Mouse (Mus musculus): ENCODE results near the gene Adgre5. TPM values are rescaled to one million over a fixed set of nuclear protein-coding genes. Genes with fewer than 3 reads are reported as not detected.
A peak's percentile ranks its signal among the peaks of the same experiment; 100 is the strongest.

The Adgre5 gene
- polyA plus RNA-seq (2015; fragmentation: Nextera tagmentation; extraction: Ambion mirVana): 56.7 and 64.0 TPM in 2 replicates

DNA sequence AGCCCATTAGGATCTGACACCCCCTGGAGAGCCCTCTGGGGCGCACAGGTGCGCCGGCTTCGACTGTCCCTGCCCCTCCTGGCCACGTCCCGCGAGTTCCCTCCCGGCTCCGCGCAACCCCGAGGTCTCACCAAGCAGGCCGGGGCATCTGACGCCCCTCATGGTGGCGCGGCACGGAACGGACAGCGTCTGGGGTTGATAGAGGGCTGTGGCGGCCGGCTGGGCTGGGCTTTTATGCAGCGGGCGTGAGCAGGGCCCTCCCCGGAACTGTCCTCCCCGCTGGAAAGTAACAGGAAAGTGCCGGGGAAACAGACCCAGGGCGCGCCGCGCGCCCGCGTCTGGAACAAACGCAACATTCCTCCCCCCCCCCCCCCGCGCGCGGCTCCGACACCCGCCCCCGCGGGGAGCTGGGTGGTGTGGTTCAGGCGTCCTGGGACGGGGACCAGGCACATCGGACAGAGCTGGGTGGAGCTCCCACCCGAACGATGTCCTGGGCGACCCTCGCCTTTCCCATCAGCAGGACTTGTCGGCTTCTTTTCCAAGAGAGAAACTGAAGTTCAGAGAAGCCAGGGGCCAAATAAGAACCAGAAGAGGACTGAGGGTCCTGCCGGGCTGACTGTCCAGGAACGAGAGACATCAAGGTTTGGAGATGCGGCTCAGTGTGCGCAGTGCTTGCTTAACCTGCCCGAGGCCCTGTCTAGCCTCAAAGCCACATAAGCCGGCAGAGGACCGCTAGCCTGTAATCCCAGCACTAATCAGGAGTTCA is at the start of gene Adgre5:
Adgre5 (minus strand) TSS at position 351 of the 766 bp plus-strand sequence.
- Histone ChIP-seq H3K9me3 (no peaks in the 10 kb centered on the region), H3K27me3 (no peaks in the 10 kb centered on the region), H3K36me3 (no peaks in the 10 kb centered on the region), H3K4me2 (peak within 1 kb of the TSS; percentile 94), H3K4me1 (peaks cover 34% of the 10 kb centered on the region), H3K4me3 (peak within 1 kb of the TSS; percentile 65), H3K9ac (peak within 1 kb of the TSS; percentile 71), H3K27ac (peak within 1 kb of the TSS; percentile 90)
- peak; percentile 79 for ATAC-seq (ENCODE audit: borderline replicate concordance, extremely low read depth, low FRiP score, low TSS enrichment)
- 2% methylated on average over 43 of the region's 56 CpGs for WGBS

DNA sequence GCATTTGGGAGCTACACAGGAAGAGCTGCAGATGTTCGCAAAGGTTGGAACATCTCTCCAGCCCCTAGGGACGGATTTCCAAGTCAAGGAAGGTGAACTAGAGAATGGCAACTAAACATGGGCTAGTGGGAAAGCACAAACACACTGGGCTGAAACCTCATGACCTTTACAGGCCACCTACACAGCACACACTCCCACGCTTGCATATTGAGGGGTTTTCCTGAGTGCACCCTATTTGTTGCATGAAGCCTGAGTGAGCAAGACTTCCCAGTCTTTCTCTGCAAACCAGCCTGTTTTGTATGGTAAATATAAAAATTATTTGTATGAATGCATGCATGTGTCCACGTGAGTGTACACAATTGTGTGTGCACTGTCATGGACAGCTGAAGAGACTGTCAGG is 48.7 kb upstream of the Adgre5 start:
- H3K4me1 ChIP-seq: peaks cover 9% of the 10 kb centered on the region
- ATAC-seq (ENCODE audit: borderline replicate concordance, extremely low read depth, low FRiP score, low TSS enrichment): no peak
- H3K4me2 ChIP-seq: no peak overlapping the region
- no peaks in the 10 kb centered on the region for H3K36me3 ChIP-seq
- WGBS: 74% methylated on average over 4 of the region's 4 CpGs
- no peaks in the 10 kb centered on the region for H3K27me3 ChIP-seq
- no peak overlapping the region for H3K27ac ChIP-seq
- no peak overlapping the region for H3K9ac ChIP-seq
- H3K4me3 ChIP-seq: no peak overlapping the region
- no peaks in the 10 kb centered on the region for H3K9me3 ChIP-seq

- peak overlapping the region; percentile 80 for H3K27ac ChIP-seq
- no peak overlapping the region for H3K9ac ChIP-seq
- H3K36me3 ChIP-seq: no peaks in the 10 kb centered on the region
- H3K4me2 ChIP-seq: no peak overlapping the region
- peak; percentile 64; the same call in 1 of the 2 replicates for ATAC-seq (ENCODE audit: borderline replicate concordance, extremely low read depth, low FRiP score, low TSS enrichment)
- H3K9me3 ChIP-seq: no peaks in the 10 kb centered on the region
- no peak overlapping the region for H3K4me3 ChIP-seq
- 28% methylated on average over 10 of the region's 10 CpGs for WGBS
- H3K27me3 ChIP-seq: no peaks in the 10 kb centered on the region
- peaks cover 26% of the 10 kb centered on the region for H3K4me1 ChIP-seq
These were observed 43.9 kb upstream of the Adgre5 start for GRCm38 (mm10) chr8:83785046-83785445.

DNA sequence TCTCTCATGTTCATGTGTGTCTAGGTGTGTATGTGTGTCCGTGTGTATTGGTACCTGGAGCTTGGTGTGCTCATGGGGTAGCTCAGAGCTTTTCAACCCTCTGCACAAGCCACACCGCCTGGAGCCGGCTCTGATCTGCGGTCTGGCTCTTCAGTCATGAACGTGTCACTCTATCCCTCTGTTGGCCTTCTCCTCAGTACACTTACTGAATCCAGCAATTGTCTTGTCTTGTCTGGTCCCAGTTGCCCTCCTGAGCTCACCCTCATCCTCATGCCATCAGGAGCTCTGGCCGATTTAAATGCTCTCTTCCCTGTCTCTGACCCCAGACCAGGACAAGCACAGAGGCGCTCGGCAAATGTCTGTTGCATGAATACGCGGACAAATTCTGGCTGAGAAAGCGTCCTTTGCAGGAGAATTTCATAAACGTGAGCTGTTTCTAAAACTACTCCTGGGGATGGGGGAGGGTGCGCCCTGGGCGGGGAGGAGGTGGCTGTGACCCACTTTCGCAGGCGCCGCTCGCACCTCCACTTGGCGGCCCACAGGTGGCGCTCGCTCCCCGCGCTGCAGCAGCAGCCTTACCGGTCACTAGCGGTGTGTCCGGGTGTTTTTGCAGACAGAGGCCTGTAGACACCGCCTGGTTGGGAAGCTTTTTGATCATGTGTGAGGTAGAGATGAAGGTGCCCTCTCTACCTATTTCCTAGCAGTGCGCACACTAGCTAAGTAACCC is 41.9 kb upstream of the Adgre5 start:
- Histone ChIP-seq H3K27me3 (no peaks in the 10 kb centered on the region), H3K9me3 (no peaks in the 10 kb centered on the region), H3K36me3 (no peaks in the 10 kb centered on the region), H3K4me2 (peak overlapping the region; percentile 41), H3K9ac (peak overlapping the region; percentile 23; the same call in 1 of the 2 replicates), H3K4me3 (no peak overlapping the region), H3K4me1 (peaks cover 37% of the 10 kb centered on the region), H3K27ac (no peak overlapping the region)
- 16% methylated on average over 28 of the region's 28 CpGs for WGBS
- peak; percentile 45; the same call in 1 of the 2 replicates for ATAC-seq (ENCODE audit: borderline replicate concordance, extremely low read depth, low FRiP score, low TSS enrichment)

DNA sequence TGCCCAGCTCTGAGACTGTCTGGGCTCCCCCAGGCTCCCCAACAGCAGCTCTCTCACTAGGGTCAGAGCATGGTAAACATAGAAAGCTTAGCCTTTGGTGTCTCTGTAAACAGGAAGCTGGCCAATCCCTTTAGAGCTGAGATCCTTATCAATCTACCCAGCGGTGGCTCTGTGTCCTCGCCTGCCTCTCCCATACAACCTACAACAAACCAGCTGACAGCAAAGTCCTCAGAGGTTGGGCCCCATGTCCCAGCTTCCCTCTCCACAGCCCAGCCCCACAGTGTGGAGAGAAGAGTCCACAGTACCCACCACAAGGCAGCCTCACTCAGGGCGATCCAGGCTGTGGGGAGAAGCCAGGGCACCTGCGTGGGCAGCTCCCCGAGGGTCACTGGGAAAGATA is 38.5 kb upstream of the Adgre5 start:
- H3K4me1 ChIP-seq: peaks cover 26% of the 10 kb centered on the region
- no peak overlapping the region for H3K9ac ChIP-seq
- H3K27ac ChIP-seq: peak overlapping the region; percentile 31; the same call in 1 of the 2 replicates
- no peaks in the 10 kb centered on the region for H3K9me3 ChIP-seq
- H3K4me2 ChIP-seq: no peak overlapping the region
- no peaks in the 10 kb centered on the region for H3K36me3 ChIP-seq
- WGBS: 22% methylated on average over 5 of the region's 5 CpGs
- ATAC-seq (ENCODE audit: borderline replicate concordance, extremely low read depth, low FRiP score, low TSS enrichment): no peak
- H3K27me3 ChIP-seq: no peaks in the 10 kb centered on the region
- H3K4me3 ChIP-seq: no peak overlapping the region

DNA sequence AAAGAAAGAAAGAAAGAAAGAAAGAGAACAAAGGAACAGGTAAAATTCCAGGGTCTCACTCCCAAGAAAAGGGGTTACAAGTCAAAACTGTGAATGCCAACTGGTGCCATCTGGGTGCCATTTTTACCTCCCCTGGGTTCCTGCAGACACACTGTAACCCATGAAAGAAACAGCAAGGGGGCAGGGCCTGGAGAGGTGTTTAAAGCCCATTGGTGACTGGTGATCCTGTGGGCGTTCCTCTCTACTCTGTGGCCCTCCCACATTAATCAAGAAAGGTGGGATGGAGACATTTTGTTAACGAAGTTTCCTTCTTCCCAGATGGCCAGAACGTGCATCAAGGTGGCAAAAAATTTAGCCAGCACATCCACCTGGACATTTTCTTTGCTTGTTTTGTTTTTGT is 36.9 kb upstream of the Adgre5 start:
- H3K27ac ChIP-seq: no peak overlapping the region
- WGBS: 63% methylated on average over 3 of the region's 3 CpGs
- no peaks in the 10 kb centered on the region for H3K36me3 ChIP-seq
- peaks cover 18% of the 10 kb centered on the region for H3K4me1 ChIP-seq
- H3K9me3 ChIP-seq: no peaks in the 10 kb centered on the region
- no peak for ATAC-seq (ENCODE audit: borderline replicate concordance, extremely low read depth, low FRiP score, low TSS enrichment)
- no peak overlapping the region for H3K4me3 ChIP-seq
- H3K27me3 ChIP-seq: no peaks in the 10 kb centered on the region
- no peak overlapping the region for H3K4me2 ChIP-seq
- no peak overlapping the region for H3K9ac ChIP-seq

DNA sequence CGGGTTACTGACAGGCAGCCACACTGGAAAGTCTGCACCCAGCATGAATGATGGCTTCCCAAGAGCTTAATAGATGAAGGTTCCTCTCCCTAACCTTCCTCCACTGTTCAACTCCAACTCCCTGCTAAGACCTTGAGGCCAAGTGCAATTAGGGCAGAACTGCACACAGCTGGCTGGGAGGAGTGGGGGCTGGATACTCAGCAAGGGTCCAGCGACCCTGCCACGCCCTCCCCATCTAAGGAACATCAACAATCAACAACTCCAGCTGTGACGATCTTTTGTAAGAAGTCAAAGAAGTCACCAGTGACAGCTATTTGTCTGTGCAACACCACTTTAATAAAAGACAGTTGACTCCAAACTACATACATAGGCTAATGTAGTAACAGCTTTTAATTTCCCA is 35.5 kb upstream of the Adgre5 start:
- ATAC-seq (ENCODE audit: borderline replicate concordance, extremely low read depth, low FRiP score, low TSS enrichment): no peak
- no peak overlapping the region for H3K27ac ChIP-seq
- WGBS: 35% methylated on average over 4 of the region's 4 CpGs
- H3K9me3 ChIP-seq: no peaks in the 10 kb centered on the region
- no peak overlapping the region for H3K4me3 ChIP-seq
- no peaks in the 10 kb centered on the region for H3K36me3 ChIP-seq
- peaks cover 24% of the 10 kb centered on the region for H3K4me1 ChIP-seq
- H3K4me2 ChIP-seq: no peak overlapping the region
- no peak overlapping the region for H3K9ac ChIP-seq
- no peaks in the 10 kb centered on the region for H3K27me3 ChIP-seq

GRCm38 (mm10) chr8:83774221-83774620 is 33.1 kb upstream of the Adgre5 start:
- peaks cover 21% of the 10 kb centered on the region for H3K4me1 ChIP-seq
- WGBS: 93% methylated on average over 2 of the region's 2 CpGs
- H3K27ac ChIP-seq: no peak overlapping the region
- no peaks in the 10 kb centered on the region for H3K27me3 ChIP-seq
- H3K9me3 ChIP-seq: no peaks in the 10 kb centered on the region
- H3K36me3 ChIP-seq: no peaks in the 10 kb centered on the region
- no peak for ATAC-seq (ENCODE audit: borderline replicate concordance, extremely low read depth, low FRiP score, low TSS enrichment)
- no peak overlapping the region for H3K4me2 ChIP-seq
- no peak overlapping the region for H3K4me3 ChIP-seq
- no peak overlapping the region for H3K9ac ChIP-seq

DNA sequence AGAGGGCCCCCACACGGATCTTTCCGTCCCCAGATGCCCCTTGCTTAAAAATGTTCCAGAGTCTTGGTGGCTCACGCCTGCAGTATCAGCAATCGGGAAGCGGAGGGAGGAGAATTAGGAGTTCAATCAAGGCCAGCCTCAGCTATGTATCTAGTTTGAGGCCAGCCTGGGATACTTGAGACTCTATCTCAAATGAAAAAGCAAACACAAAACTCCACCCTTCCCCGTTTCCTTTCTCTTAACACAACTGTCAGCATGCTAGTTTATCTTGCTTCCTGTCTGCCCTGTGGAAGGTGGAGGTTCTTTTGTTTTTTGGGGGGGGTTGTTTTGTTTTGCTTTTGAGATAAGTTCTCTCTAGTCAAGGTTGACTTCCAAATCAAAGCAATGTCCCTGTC is 32.3 kb upstream of the Adgre5 start:
- peak overlapping the region; percentile 74 for H3K4me2 ChIP-seq
- ATAC-seq (ENCODE audit: borderline replicate concordance, extremely low read depth, low FRiP score, low TSS enrichment): no peak
- H3K9ac ChIP-seq: no peak overlapping the region
- peak overlapping the region; percentile 41 for H3K4me3 ChIP-seq
- no peaks in the 10 kb centered on the region for H3K36me3 ChIP-seq
- 25% methylated on average over 6 of the region's 6 CpGs for WGBS
- H3K4me1 ChIP-seq: peaks cover 19% of the 10 kb centered on the region
- H3K27ac ChIP-seq: peak overlapping the region; percentile 54
- no peaks in the 10 kb centered on the region for H3K9me3 ChIP-seq
- H3K27me3 ChIP-seq: no peaks in the 10 kb centered on the region

- H3K4me3 ChIP-seq: peak overlapping the region; percentile 41
- H3K9me3 ChIP-seq: no peaks in the 10 kb centered on the region
- peak overlapping the region; percentile 74 for H3K4me2 ChIP-seq
- WGBS: 10% methylated on average over 25 of the region's 25 CpGs
- peak; percentile 36; the same call in 1 of the 2 replicates for ATAC-seq (ENCODE audit: borderline replicate concordance, extremely low read depth, low FRiP score, low TSS enrichment)
- H3K9ac ChIP-seq: peak overlapping the region; percentile 14; the same call in 1 of the 2 replicates
- H3K36me3 ChIP-seq: no peaks in the 10 kb centered on the region
- H3K27me3 ChIP-seq: no peaks in the 10 kb centered on the region
- peaks cover 19% of the 10 kb centered on the region for H3K4me1 ChIP-seq
- peak overlapping the region; percentile 54 for H3K27ac ChIP-seq
These were observed 31.8 kb upstream of the Adgre5 start for GRCm38 (mm10) chr8:83772701-83773451.

DNA sequence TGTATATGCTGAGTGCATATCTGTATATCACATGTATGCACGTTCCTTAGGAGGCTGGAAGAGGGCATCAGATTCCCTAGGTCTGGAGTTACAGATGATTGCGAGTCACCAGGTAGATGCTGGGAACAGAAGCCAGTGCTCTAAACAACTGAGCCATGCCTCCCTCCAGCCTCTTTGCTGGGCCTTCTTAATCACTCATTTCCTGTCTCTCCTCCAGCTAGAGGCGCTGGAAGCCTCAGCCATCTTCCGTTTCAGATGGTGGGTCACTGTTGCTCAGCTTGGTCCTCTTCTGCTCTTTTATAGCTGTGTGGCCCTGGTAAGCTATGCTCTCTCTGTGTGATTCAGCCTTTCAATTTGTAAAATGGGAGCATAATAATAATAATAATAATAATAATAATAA is 30.7 kb upstream of the Adgre5 start:
- no peak for ATAC-seq (ENCODE audit: borderline replicate concordance, extremely low read depth, low FRiP score, low TSS enrichment)
- H3K4me1 ChIP-seq: peaks cover 19% of the 10 kb centered on the region
- H3K9ac ChIP-seq: no peak overlapping the region
- H3K27me3 ChIP-seq: no peaks in the 10 kb centered on the region
- H3K4me2 ChIP-seq: no peak overlapping the region
- no peak overlapping the region for H3K4me3 ChIP-seq
- no peaks in the 10 kb centered on the region for H3K9me3 ChIP-seq
- H3K36me3 ChIP-seq: no peaks in the 10 kb centered on the region
- WGBS: 50% methylated on average over 4 of the region's 4 CpGs
- H3K27ac ChIP-seq: no peak overlapping the region

Data from lung, embryonic 15.5 days (tissue).